Mouse (Mus musculus) liver, embryonic 13.5 days (tissue): Measurements from ENCODE around the gene Limch1. TPM values are rescaled to one million over a fixed set of nuclear protein-coding genes. Genes with fewer than 3 reads are reported as not detected.
A peak's percentile ranks its signal among the peaks of the same experiment; 100 is the strongest.

Experiments
- ATAC-seq: fragments of 200-750 bp; cut with Nextera tagmentation; 2 replicates; pipeline ENCODE4 v1.8.0; 2017; ENCODE audit warnings: low read depth, mild to moderate bottlenecking, moderate number of reproducible peaks, moderate library complexity
- DNase-seq: peaks from one replicate; pipeline ENCODE4 v3.0.0; 2022
- H3K27ac ChIP-seq: fragments of 300-500 bp; sonication (generic); 2 replicates; pipeline ENCODE4 v1.5.1; 2015; ENCODE audit warnings: moderate library complexity, mild to moderate bottlenecking, inconsistent platforms
- H3K27me3 ChIP-seq: fragments of 300-500 bp; sonication (generic); 2 replicates; pipeline ENCODE4 v1.6.1; 2015; ENCODE audit warnings: mild to moderate bottlenecking, inconsistent platforms
- H3K36me3 ChIP-seq: fragments of 300-500 bp; sonication (generic); 2 replicates; pipeline ENCODE4 v1.6.1; 2015; ENCODE audit warnings: mild to moderate bottlenecking, inconsistent platforms
- H3K4me1 ChIP-seq: fragments of 300-500 bp; sonication (generic); replicated peaks from 2 replicates; pipeline ENCODE4 v1.6.1; 2015; ENCODE audit warnings: inconsistent platforms
- H3K4me2 ChIP-seq: fragments of 300-500 bp; sonication (generic); 2 replicates; pipeline ENCODE4 v1.6.1; 2015; ENCODE audit warnings: inconsistent platforms, mild to moderate bottlenecking, moderate library complexity
- H3K4me3 ChIP-seq: fragments of 300-500 bp; sonication (generic); replicated peaks from 2 replicates; pipeline ENCODE4 v1.5.1; 2015; ENCODE audit warnings: mild to moderate bottlenecking, inconsistent platforms
- H3K9ac ChIP-seq: fragments of 300-500 bp; sonication (generic); 2 replicates; pipeline ENCODE4 v1.6.1; 2015; ENCODE audit warnings: mild to moderate bottlenecking, inconsistent platforms
- H3K9me3 ChIP-seq: fragments of 300-500 bp; sonication (generic); replicated peaks from 2 replicates; pipeline ENCODE4 v1.6.1; 2016; ENCODE audit warnings: inconsistent platforms
- WGBS: fragments of 180-500 bp; shearing (Covaris S2); methylation state at CpG from one replicate; pipeline ENCODE4 v1.1.7; 2015; ENCODE audit not compliant: insufficient replicate concordance; 5-methylcytosine and 5-hydroxymethylcytosine counted together
- polyA plus RNA-seq: library from polyadenylated mRNA; unstranded; fragments of >200 nt; fragmentation: Nextera tagmentation; extraction: Ambion mirVana; gene quantifications from 2 replicates; pipeline ENCODE4 v1.2.1, GENCODE M21; 2015

The Limch1 gene
- polyA plus RNA-seq, 1 experiment from 2014 or later, result 2.3 TPM

- no peak for DNase-seq
- Histone ChIP-seq H3K9ac (no peak overlapping the region), H3K4me2 (no peak overlapping the region), H3K27ac (no peak overlapping the region), H3K4me1 (no peaks in the 10 kb centered on the region; the same call in 1 of the 2 replicates), H3K9me3 (no peaks in the 10 kb centered on the region), H3K27me3 (peaks cover 23% of the 10 kb centered on the region), H3K36me3 (no peaks in the 10 kb centered on the region), H3K4me3 (no peak overlapping the region)
- WGBS, result 25% methylated on average over 3 of the region's 3 CpGs
- ATAC-seq, result no peak
These were observed 250.5 kb downstream of the Limch1 start for GRCm38 (mm10) chr5:66996124-66996523.

- H3K4me2 ChIP-seq, result peak overlapping the region; percentile 49
- H3K36me3 ChIP-seq, result no peaks in the 10 kb centered on the region
- no peak overlapping the region for H3K27ac ChIP-seq
- no peak for DNase-seq
- no peaks in the 10 kb centered on the region; the same call in 1 of the 2 replicates for H3K4me1 ChIP-seq
- no peak overlapping the region; the same call in 1 of the 2 replicates for H3K9ac ChIP-seq
- whole genome bisulfite sequencing, result 7% methylated on average over 33 of the region's 33 CpGs
- no peaks in the 10 kb centered on the region for H3K9me3 ChIP-seq
- peak overlapping the region; percentile 29 for H3K4me3 ChIP-seq
- H3K27me3 ChIP-seq, result peaks cover 23% of the 10 kb centered on the region
- no peak for ATAC-seq
These were observed 251.4 kb downstream of the Limch1 start for GRCm38 (mm10) chr5:66996886-66997599.

GRCm38 (mm10) chr5:66997600-66997930 lies 251.9 kb downstream of the Limch1 start:
- WGBS, result 40% methylated on average over 7 of the region's 7 CpGs
- H3K9ac ChIP-seq, result no peak overlapping the region
- H3K27ac ChIP-seq, result no peak overlapping the region
- H3K4me2 ChIP-seq, result peak overlapping the region; percentile 49; the same call in 1 of the 2 replicates
- DNase-seq (no peak), ATAC-seq (no peak)
- peaks cover 23% of the 10 kb centered on the region for H3K27me3 ChIP-seq
- no peak overlapping the region for H3K4me3 ChIP-seq
- no peaks in the 10 kb centered on the region for H3K36me3 ChIP-seq
- no peaks in the 10 kb centered on the region for H3K9me3 ChIP-seq
- no peaks in the 10 kb centered on the region; the same call in 1 of the 2 replicates for H3K4me1 ChIP-seq

GRCm38 (mm10) chr5:66998341-66998740 lies 252.7 kb downstream of the Limch1 start:
- ATAC-seq (no peak), DNase-seq (no peak)
- Histone ChIP-seq H3K4me3 (no peak overlapping the region), H3K4me2 (no peak overlapping the region), H3K9me3 (no peaks in the 10 kb centered on the region), H3K4me1 (no peaks in the 10 kb centered on the region; the same call in 1 of the 2 replicates), H3K27ac (no peak overlapping the region), H3K9ac (no peak overlapping the region), H3K27me3 (peaks cover 23% of the 10 kb centered on the region), H3K36me3 (no peaks in the 10 kb centered on the region)
- WGBS, result 61% methylated on average over 6 of the region's 6 CpGs

GRCm38 (mm10) chr5:67002346-67002745 lies 256.7 kb downstream of the Limch1 start:
- 61% methylated on average over 6 of the region's 6 CpGs for WGBS
- ATAC-seq (no peak), DNase-seq (no peak)
- Histone ChIP-seq H3K4me1 (no peaks in the 10 kb centered on the region), H3K9me3 (no peaks in the 10 kb centered on the region), H3K4me2 (no peak overlapping the region), H3K27me3 (peaks cover 10% of the 10 kb centered on the region), H3K27ac (no peak overlapping the region), H3K36me3 (no peaks in the 10 kb centered on the region), H3K9ac (no peak overlapping the region), H3K4me3 (no peak overlapping the region)

- Histone ChIP-seq H3K27ac (no peak overlapping the region), H3K9ac (no peak overlapping the region), H3K4me3 (no peak overlapping the region), H3K4me2 (no peak overlapping the region), H3K9me3 (no peaks in the 10 kb centered on the region), H3K36me3 (no peaks in the 10 kb centered on the region), H3K27me3 (no peaks in the 10 kb centered on the region), H3K4me1 (no peaks in the 10 kb centered on the region)
- 75% methylated on average over 11 of the region's 11 CpGs for WGBS
- DNase-seq (no peak), ATAC-seq (no peak)
These were observed 259.0 kb downstream of the Limch1 start for GRCm38 (mm10) chr5:67004619-67005018.

GRCm38 (mm10) chr5:67011043-67011870 lies 265.6 kb downstream of the Limch1 start:
- Histone ChIP-seq H3K4me2 (no peak overlapping the region), H3K4me1 (no peaks in the 10 kb centered on the region), H3K27me3 (no peaks in the 10 kb centered on the region), H3K27ac (no peak overlapping the region), H3K9ac (no peak overlapping the region), H3K9me3 (no peaks in the 10 kb centered on the region), H3K4me3 (no peak overlapping the region), H3K36me3 (no peaks in the 10 kb centered on the region)
- WGBS, result 68% methylated on average over 16 of the region's 16 CpGs
- ATAC-seq (no peak), DNase-seq (no peak)

GRCm38 (mm10) chr5:67011985-67012384 lies 266.4 kb downstream of the Limch1 start:
- Histone ChIP-seq H3K9ac (no peak overlapping the region), H3K4me2 (no peak overlapping the region), H3K27ac (no peak overlapping the region), H3K4me1 (no peaks in the 10 kb centered on the region), H3K4me3 (no peak overlapping the region), H3K36me3 (no peaks in the 10 kb centered on the region), H3K9me3 (no peaks in the 10 kb centered on the region), H3K27me3 (no peaks in the 10 kb centered on the region)
- WGBS, result 65% methylated on average over 4 of the region's 4 CpGs
- DNase-seq (no peak), ATAC-seq (no peak)

- Histone ChIP-seq H3K9ac (no peak overlapping the region), H3K36me3 (no peaks in the 10 kb centered on the region), H3K27me3 (no peaks in the 10 kb centered on the region), H3K4me2 (no peak overlapping the region), H3K4me1 (no peaks in the 10 kb centered on the region), H3K9me3 (no peaks in the 10 kb centered on the region), H3K4me3 (no peak overlapping the region), H3K27ac (no peak overlapping the region)
- WGBS, result 59% methylated on average over 3 of the region's 3 CpGs
- DNase-seq (no peak), ATAC-seq (no peak)
These were observed 268.3 kb downstream of the Limch1 start for GRCm38 (mm10) chr5:67013926-67014325.

- Histone ChIP-seq H3K9me3 (no peaks in the 10 kb centered on the region), H3K27me3 (no peaks in the 10 kb centered on the region), H3K36me3 (no peaks in the 10 kb centered on the region), H3K4me2 (no peak overlapping the region), H3K4me3 (no peak overlapping the region), H3K9ac (no peak overlapping the region), H3K4me1 (no peaks in the 10 kb centered on the region), H3K27ac (no peak overlapping the region)
- no peak for ATAC-seq
- DNase-seq, result peak; percentile 10
- WGBS, result 11% methylated on average over 7 of the region's 7 CpGs
These were observed 270.8 kb downstream of the Limch1 start for GRCm38 (mm10) chr5:67016450-67016849.

- no peak overlapping the region for H3K9ac ChIP-seq
- no peak overlapping the region for H3K4me2 ChIP-seq
- H3K4me3 ChIP-seq, result no peak overlapping the region
- H3K27me3 ChIP-seq, result no peaks in the 10 kb centered on the region
- ATAC-seq (no peak), DNase-seq (no peak)
- 61% methylated on average over 10 of the region's 10 CpGs for WGBS
- H3K9me3 ChIP-seq, result no peaks in the 10 kb centered on the region
- no peaks in the 10 kb centered on the region for H3K4me1 ChIP-seq
- H3K27ac ChIP-seq, result no peak overlapping the region
- H3K36me3 ChIP-seq, result no peaks in the 10 kb centered on the region
These were observed 278.9 kb downstream of the Limch1 start for GRCm38 (mm10) chr5:67024459-67025050.
